Mouse (Mus musculus) testis, adult 2 months (tissue): ENCODE results near the gene Gck. TPM values are rescaled to one million over a fixed set of nuclear protein-coding genes. Genes with fewer than 3 reads are reported as not detected.

ENCODE experiments used
- H3K27ac ChIP-seq: fragments of 200-500 bp; 2 replicates; pipeline ENCODE4 v1.5.1; 2012; ENCODE audit warnings: low read depth, low read length; ENCODE audit not compliant: control insufficient read depth, insufficient read depth
- H3K27me3 ChIP-seq: fragments of 200-500 bp; 2 replicates; pipeline ENCODE4 v1.6.1; 2012; ENCODE audit warnings: mild to moderate bottlenecking, low read length, moderate library complexity; ENCODE audit not compliant: control insufficient read depth, insufficient read depth
- H3K36me3 ChIP-seq: fragments of 200-500 bp; 2 replicates; pipeline ENCODE4 v1.6.1; 2012; ENCODE audit warnings: mild to moderate bottlenecking, low read length; ENCODE audit not compliant: control insufficient read depth, insufficient read depth
- H3K4me1 ChIP-seq: fragments of 200-500 bp; 2 replicates; pipeline ENCODE4 v1.6.1; 2012; ENCODE audit warnings: low read length; ENCODE audit not compliant: control insufficient read depth, insufficient read depth
- H3K4me3 ChIP-seq: fragments of 200-500 bp; 2 replicates; pipeline ENCODE4 v1.5.1; 2012; ENCODE audit warnings: low read depth, mild to moderate bottlenecking, low read length, moderate library complexity, mixed read lengths; ENCODE audit not compliant: control insufficient read depth
- CTCF ChIP-seq: fragments of 200-500 bp; IDR thresholded peaks from 2 replicates; pipeline ENCODE4 v1.5.1; 2012; ENCODE audit warnings: low read depth, mild to moderate bottlenecking, inconsistent platforms, low read length, moderate library complexity; ENCODE audit not compliant: control insufficient read depth, insufficient read depth, insufficient replicate concordance
- POLR2A ChIP-seq: fragments of 200-500 bp; IDR thresholded peaks from 2 replicates; pipeline ENCODE4 v1.6.1; 2012; ENCODE audit warnings: low read depth, mild to moderate bottlenecking, inconsistent platforms, low read length, moderate library complexity; ENCODE audit not compliant: control insufficient read depth
- polyA plus RNA-seq: library from polyadenylated mRNA; depleted of rRNA; stranded (reverse); fragments of >200 nt; gene quantifications from 2 replicates; pipeline ENCODE4 v1.2.3, GENCODE M21; 2012

Gene Gck
- polyA plus RNA-seq, 1 experiment, result 6.6 TPM

GRCm38 (mm10) chr11:5918111-5918510 is 31.8 kb downstream of the Gck start:
- H3K27ac ChIP-seq, result no peak overlapping the region
- no peaks in the 10 kb centered on the region for H3K36me3 ChIP-seq
- H3K27me3 ChIP-seq, result no peaks in the 10 kb centered on the region
- H3K4me1 ChIP-seq, result peaks cover 4% of the 10 kb centered on the region
- H3K4me3 ChIP-seq, result no peak overlapping the region
- TF ChIP-seq POLR2A, result no peak

DNA sequence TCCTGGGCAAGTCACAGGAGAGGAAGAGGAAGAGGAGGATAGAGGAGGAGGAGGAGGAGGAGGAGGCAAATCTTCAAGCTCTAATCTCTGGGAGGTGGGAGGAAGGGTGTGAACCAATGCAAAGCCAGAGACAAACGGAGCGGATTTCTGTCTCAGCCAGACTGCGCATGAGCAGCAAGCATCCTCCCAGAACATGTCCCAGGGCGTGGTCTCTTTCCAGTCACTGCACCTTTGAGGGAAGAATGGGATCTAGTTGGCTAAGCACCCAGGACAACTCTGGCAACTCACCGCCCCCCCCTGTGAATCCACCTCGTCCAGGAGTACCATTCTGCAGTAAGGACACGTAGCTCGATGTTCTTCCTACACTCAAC is 33.7 kb downstream of the Gck start:
- no peak overlapping the region for H3K4me3 ChIP-seq
- H3K27ac ChIP-seq, result no peak overlapping the region
- H3K36me3 ChIP-seq, result no peaks in the 10 kb centered on the region
- H3K27me3 ChIP-seq, result no peaks in the 10 kb centered on the region
- peaks cover 4% of the 10 kb centered on the region for H3K4me1 ChIP-seq
- TF ChIP-seq POLR2A (no peak), CTCF (no peak)

- H3K4me1 ChIP-seq, result peaks cover 4% of the 10 kb centered on the region
- no peak overlapping the region for H3K4me3 ChIP-seq
- no peaks in the 10 kb centered on the region for H3K27me3 ChIP-seq
- H3K36me3 ChIP-seq, result no peaks in the 10 kb centered on the region
- no peak for TF ChIP-seq POLR2A
- TF ChIP-seq CTCF, result no peak
- H3K27ac ChIP-seq, result no peak overlapping the region
These were observed 34.3 kb downstream of the Gck start for GRCm38 (mm10) chr11:5915429-5916177.

DNA sequence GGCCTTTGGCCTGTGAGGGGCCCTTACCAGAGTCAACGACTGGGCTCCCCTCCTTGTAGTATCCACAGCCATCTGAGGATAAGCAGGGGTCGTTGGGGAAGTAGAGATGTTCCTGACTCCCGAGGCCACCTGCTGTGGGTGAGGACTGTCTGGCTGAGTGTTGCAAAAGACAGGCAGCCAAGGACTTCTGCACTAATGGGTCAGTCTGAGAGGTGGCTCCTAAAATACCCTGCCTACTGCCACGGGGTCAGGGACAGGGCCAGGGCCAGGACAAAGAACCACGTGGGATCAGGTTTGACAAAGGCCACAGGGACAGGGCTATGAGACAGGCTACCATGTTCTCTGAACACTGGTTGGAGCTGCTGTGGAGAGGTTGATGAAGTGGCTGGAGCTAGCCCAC is 34.9 kb downstream of the Gck start:
- Histone ChIP-seq H3K27ac (no peak overlapping the region), H3K4me3 (no peak overlapping the region), H3K4me1 (no peaks in the 10 kb centered on the region), H3K27me3 (no peaks in the 10 kb centered on the region), H3K36me3 (no peaks in the 10 kb centered on the region)
- TF ChIP-seq POLR2A, result no peak
- no peak for TF ChIP-seq CTCF

GRCm38 (mm10) chr11:5913936-5914335 is 35.9 kb downstream of the Gck start:
- no peak for TF ChIP-seq CTCF
- TF ChIP-seq POLR2A, result no peak
- H3K4me1 ChIP-seq, result no peaks in the 10 kb centered on the region
- H3K27ac ChIP-seq, result no peak overlapping the region
- H3K36me3 ChIP-seq, result no peaks in the 10 kb centered on the region
- H3K27me3 ChIP-seq, result no peaks in the 10 kb centered on the region
- H3K4me3 ChIP-seq, result no peak overlapping the region

DNA sequence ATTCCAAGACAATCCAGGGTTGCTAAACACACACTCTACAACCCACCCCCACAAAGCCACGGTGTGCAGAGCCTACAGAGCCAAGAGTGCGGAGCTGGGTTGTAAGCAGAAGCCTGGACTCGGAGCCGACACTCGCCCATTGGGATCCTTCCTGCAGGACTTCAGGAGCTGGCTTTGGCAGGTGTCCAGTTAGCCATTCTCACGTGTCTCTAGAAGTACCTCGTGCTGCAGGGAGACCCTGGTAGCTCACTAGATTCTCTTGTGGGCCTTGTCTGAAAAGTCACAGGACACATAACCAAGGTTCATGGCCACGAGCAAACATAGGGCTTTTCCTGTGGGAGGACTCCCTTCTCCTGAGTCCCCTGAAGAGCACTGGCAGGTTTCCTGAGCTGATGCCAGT is 36.6 kb downstream of the Gck start:
- H3K4me1 ChIP-seq, result no peaks in the 10 kb centered on the region
- no peaks in the 10 kb centered on the region for H3K27me3 ChIP-seq
- no peaks in the 10 kb centered on the region for H3K36me3 ChIP-seq
- H3K27ac ChIP-seq, result no peak overlapping the region
- TF ChIP-seq CTCF, result no peak
- no peak for TF ChIP-seq POLR2A
- H3K4me3 ChIP-seq, result no peak overlapping the region

- Histone ChIP-seq H3K27ac (no peak overlapping the region), H3K4me3 (no peak overlapping the region), H3K36me3 (no peaks in the 10 kb centered on the region), H3K27me3 (no peaks in the 10 kb centered on the region), H3K4me1 (no peaks in the 10 kb centered on the region)
- TF ChIP-seq CTCF, result peak; percentile 49; the same call in 1 of the 2 replicates
- TF ChIP-seq POLR2A, result no peak
These were observed 37.2 kb downstream of the Gck start for GRCm38 (mm10) chr11:5912635-5913034.

GRCm38 (mm10) chr11:5908642-5909041 is 41.2 kb downstream of the Gck start:
- Histone ChIP-seq H3K27me3 (no peaks in the 10 kb centered on the region), H3K36me3 (no peaks in the 10 kb centered on the region), H3K27ac (no peak overlapping the region), H3K4me1 (no peaks in the 10 kb centered on the region), H3K4me3 (no peak overlapping the region)
- no peak for TF ChIP-seq CTCF
- no peak for TF ChIP-seq POLR2A
